Mouse (Mus musculus) hindbrain, embryonic 11.5 days (tissue): ENCODE measurements around the gene Zbtb46. TPM values are rescaled to one million over a fixed set of nuclear protein-coding genes. Genes with fewer than 3 reads are reported as not detected.

Source experiments
- ATAC-seq: fragments of 200-750 bp; cut with Nextera tagmentation; 2 replicates; pipeline ENCODE4 v1.8.0; 2017; ENCODE audit warnings: mild to moderate bottlenecking, moderate TSS enrichment, moderate library complexity; ENCODE audit not compliant: low FRiP score
- DNase-seq: peaks from one replicate; pipeline ENCODE4 v3.0.0-alpha.2; 2015; ENCODE audit warnings: low spot score
- H3K27ac ChIP-seq: fragments of 300-500 bp; sonication (generic); 2 replicates; pipeline ENCODE4 v1.5.1; 2014; ENCODE audit warnings: mild to moderate bottlenecking, low read depth, low read length
- H3K27me3 ChIP-seq: fragments of 300-500 bp; sonication (generic); 2 replicates; pipeline ENCODE4 v1.6.1; 2014; ENCODE audit warnings: mild to moderate bottlenecking, low read length, moderate library complexity, mixed read lengths; ENCODE audit not compliant: control insufficient read depth, insufficient read depth
- H3K36me3 ChIP-seq: fragments of 300-500 bp; sonication (generic); 2 replicates; pipeline ENCODE4 v1.6.1; 2014; ENCODE audit warnings: mild to moderate bottlenecking, low read length, moderate library complexity, mixed read lengths; ENCODE audit not compliant: control insufficient read depth, insufficient read depth
- H3K4me1 ChIP-seq: fragments of 300-500 bp; sonication (generic); replicated peaks from 2 replicates; pipeline ENCODE4 v1.6.1; 2014; ENCODE audit warnings: low read length, mixed read lengths; ENCODE audit not compliant: control insufficient read depth, insufficient read depth
- H3K4me2 ChIP-seq: fragments of 300-500 bp; sonication (generic); replicated peaks from 2 replicates; pipeline ENCODE4 v1.6.1; 2014; ENCODE audit warnings: mild to moderate bottlenecking, low read depth, low read length
- H3K4me3 ChIP-seq: fragments of 300-500 bp; sonication (generic); 2 replicates; pipeline ENCODE4 v1.5.1; 2014; ENCODE audit warnings: low read depth, low read length
- H3K9ac ChIP-seq: fragments of 300-500 bp; sonication (generic); 2 replicates; pipeline ENCODE4 v1.6.1; 2014; ENCODE audit warnings: low read depth, low read length
- H3K9me3 ChIP-seq: fragments of 300-500 bp; sonication (generic); 2 replicates; pipeline ENCODE4 v1.6.1; 2016; ENCODE audit warnings: low read length; ENCODE audit not compliant: control insufficient read depth
- WGBS: fragments of 180-500 bp; shearing (Covaris S2); extraction: QIAGEN DNeasy Blood & Tissue Kit; methylation state at CpG from one replicate; pipeline ENCODE4 v1.1.7; 2014; 5-methylcytosine and 5-hydroxymethylcytosine counted together
- polyA plus RNA-seq: library from polyadenylated mRNA; unstranded; fragments of >200 nt; fragmentation: Nextera tagmentation; extraction: Ambion mirVana; gene quantifications from 2 replicates; pipeline ENCODE4 v1.2.1, GENCODE M21; 2014

The Zbtb46 gene
- polyA plus RNA-seq, 1 experiment from 2014 or later, result 15.6 TPM

GRCm38 (mm10) chr2:181472256-181472827 lies 13.1 kb upstream of the Zbtb46 start:
- ATAC-seq, result no peak
- Histone ChIP-seq H3K36me3 (no peaks in the 10 kb centered on the region), H3K9me3 (no peaks in the 10 kb centered on the region), H3K4me3 (no peak overlapping the region), H3K9ac (no peak overlapping the region), H3K27me3 (no peaks in the 10 kb centered on the region), H3K4me1 (no peaks in the 10 kb centered on the region), H3K27ac (no peak overlapping the region), H3K4me2 (no peak overlapping the region)
- no peak for DNase-seq
- WGBS, result 65% methylated on average over 1 of the region's 1 CpGs

GRCm38 (mm10) chr2:181471246-181471645 lies 12.0 kb upstream of the Zbtb46 start:
- Histone ChIP-seq H3K27me3 (no peaks in the 10 kb centered on the region), H3K4me1 (no peaks in the 10 kb centered on the region), H3K27ac (no peak overlapping the region), H3K4me2 (no peak overlapping the region), H3K9ac (no peak overlapping the region), H3K36me3 (no peaks in the 10 kb centered on the region), H3K9me3 (no peaks in the 10 kb centered on the region), H3K4me3 (no peak overlapping the region)
- 79% methylated on average over 5 of the region's 5 CpGs for WGBS
- DNase-seq, result no peak
- no peak for ATAC-seq

- Histone ChIP-seq H3K9ac (no peak overlapping the region), H3K36me3 (no peaks in the 10 kb centered on the region), H3K4me2 (no peak overlapping the region), H3K27me3 (no peaks in the 10 kb centered on the region), H3K4me3 (no peak overlapping the region), H3K27ac (no peak overlapping the region), H3K9me3 (no peaks in the 10 kb centered on the region), H3K4me1 (no peaks in the 10 kb centered on the region)
- DNase-seq (no peak), ATAC-seq (no peak)
- WGBS, result 53% methylated on average over 2 of the region's 2 CpGs
Measured at GRCm38 (mm10) chr2:181470285-181470684, 11.1 kb upstream of the Zbtb46 start.

GRCm38 (mm10) chr2:181465423-181465822 lies 6.2 kb upstream of the Zbtb46 start:
- Histone ChIP-seq H3K4me2 (no peak overlapping the region), H3K27me3 (no peaks in the 10 kb centered on the region), H3K9me3 (no peaks in the 10 kb centered on the region), H3K27ac (no peak overlapping the region), H3K4me1 (no peaks in the 10 kb centered on the region), H3K4me3 (no peak overlapping the region), H3K36me3 (no peaks in the 10 kb centered on the region), H3K9ac (no peak overlapping the region)
- WGBS, result 60% methylated on average over 3 of the region's 3 CpGs
- ATAC-seq, result no peak
- no peak for DNase-seq

- no peak for ATAC-seq
- Histone ChIP-seq H3K27ac (no peak overlapping the region), H3K4me2 (no peak overlapping the region), H3K9me3 (no peaks in the 10 kb centered on the region), H3K9ac (no peak overlapping the region), H3K27me3 (no peaks in the 10 kb centered on the region), H3K4me1 (no peaks in the 10 kb centered on the region), H3K36me3 (no peaks in the 10 kb centered on the region), H3K4me3 (no peak overlapping the region)
- peak; percentile 50 for DNase-seq
- WGBS, result 46% methylated on average over 7 of the region's 7 CpGs
Measured at GRCm38 (mm10) chr2:181463008-181463738, 3.9 kb upstream of the Zbtb46 start.

GRCm38 (mm10) chr2:181462604-181463003 lies 3.4 kb upstream of the Zbtb46 start:
- ATAC-seq (no peak), DNase-seq (no peak)
- H3K9ac ChIP-seq, result no peak overlapping the region
- H3K9me3 ChIP-seq, result no peaks in the 10 kb centered on the region
- H3K4me3 ChIP-seq, result no peak overlapping the region
- no peaks in the 10 kb centered on the region for H3K36me3 ChIP-seq
- WGBS, result 71% methylated on average over 1 of the region's 1 CpGs
- no peak overlapping the region for H3K27ac ChIP-seq
- no peak overlapping the region for H3K4me2 ChIP-seq
- H3K27me3 ChIP-seq, result no peaks in the 10 kb centered on the region
- no peaks in the 10 kb centered on the region for H3K4me1 ChIP-seq

GRCm38 (mm10) chr2:181461536-181462100 lies 2.4 kb upstream of the Zbtb46 start:
- 84% methylated on average over 1 of the region's 1 CpGs for WGBS

GRCm38 (mm10) chr2:181459673-181460621 lies 721 bp upstream of the Zbtb46 start:
- under 1% methylated on average over 58 of the region's 71 CpGs for WGBS
- Histone ChIP-seq H3K27me3 (no peaks in the 10 kb centered on the region), H3K9ac (peak overlapping the region; percentile 66), H3K4me2 (peak overlapping the region; percentile 99), H3K27ac (peak overlapping the region; percentile 33; the same call in 1 of the 2 replicates), H3K4me3 (peak overlapping the region; percentile 99), H3K4me1 (no peaks in the 10 kb centered on the region), H3K9me3 (no peaks in the 10 kb centered on the region), H3K36me3 (no peaks in the 10 kb centered on the region)
- ATAC-seq (peak; percentile 75), DNase-seq (peak; percentile 69)

More at GRCm38 (mm10) chr2:181461536-181462100, 2.4 kb upstream of the Zbtb46 start:
- DNase-seq (no peak), ATAC-seq (no peak)
- Histone ChIP-seq H3K4me2 (no peak overlapping the region), H3K4me3 (no peak overlapping the region), H3K4me1 (no peaks in the 10 kb centered on the region), H3K9ac (no peak overlapping the region), H3K27ac (no peak overlapping the region), H3K9me3 (no peaks in the 10 kb centered on the region), H3K27me3 (no peaks in the 10 kb centered on the region), H3K36me3 (no peaks in the 10 kb centered on the region)
